Mouse (Mus musculus) ZHBTc4 (cell line): ENCODE data around the gene Acsbg2.

Experiments used
- DNase-seq: peaks from one replicate; pipeline ENCODE4 v3.0.0-alpha.2; 2011; ENCODE audit warnings: low read depth, low spot score

Gene Acsbg2

DNA sequence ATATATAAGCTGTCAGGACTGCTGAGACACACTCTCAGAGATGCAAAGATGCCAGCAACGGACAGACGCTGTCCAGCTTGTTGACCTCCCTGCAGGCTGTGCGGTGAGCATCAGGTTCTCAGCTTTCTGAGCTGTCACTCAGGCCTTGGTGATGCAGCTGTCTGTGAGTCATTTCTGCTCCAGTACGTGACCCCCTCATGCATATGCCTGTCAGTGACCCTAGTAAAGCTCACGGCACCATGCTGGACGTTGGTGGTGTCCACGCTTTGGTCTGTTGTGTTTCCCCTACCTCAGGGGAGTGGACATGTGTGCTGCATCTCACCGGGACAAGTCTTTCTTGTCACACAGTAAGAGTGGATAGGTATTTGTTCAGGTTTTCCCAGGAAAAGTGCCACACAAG is 2.5 kb downstream of the Acsbg2 start:
- no peak for DNase-seq

DNA sequence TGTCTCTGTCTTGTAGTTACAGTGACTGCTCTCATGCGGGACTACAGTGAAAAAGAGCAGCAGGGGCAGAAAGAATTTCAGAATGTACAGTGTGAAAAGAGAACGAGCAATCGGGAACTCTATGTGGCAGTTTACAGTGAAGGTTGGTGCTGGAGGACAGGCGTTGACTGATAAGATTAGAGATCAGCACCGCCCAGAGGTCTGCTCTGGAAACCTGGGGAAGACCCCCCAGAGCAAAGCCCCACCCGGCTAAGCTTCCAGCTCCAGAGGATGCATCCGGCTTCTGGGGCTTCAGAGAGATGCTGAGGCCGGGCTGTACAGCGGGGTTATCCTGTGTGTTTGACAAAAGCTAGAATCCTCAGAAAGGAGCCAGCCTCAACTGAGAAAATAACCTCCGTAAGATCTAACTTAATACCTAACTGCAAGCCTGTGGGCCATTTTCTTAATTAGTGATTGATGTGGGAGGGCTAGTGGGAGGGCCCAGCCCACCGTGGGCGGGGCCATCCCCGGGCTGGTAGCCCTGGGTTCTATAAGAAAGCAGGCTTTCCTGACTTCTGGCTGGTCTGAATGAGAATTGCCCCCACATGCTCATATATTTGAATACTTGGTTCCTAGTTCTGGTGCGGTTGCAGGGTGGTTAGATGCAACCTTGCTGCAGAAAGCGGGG is 3.8 kb downstream of the Acsbg2 start:
- peak; percentile 75 for DNase-seq

DNA sequence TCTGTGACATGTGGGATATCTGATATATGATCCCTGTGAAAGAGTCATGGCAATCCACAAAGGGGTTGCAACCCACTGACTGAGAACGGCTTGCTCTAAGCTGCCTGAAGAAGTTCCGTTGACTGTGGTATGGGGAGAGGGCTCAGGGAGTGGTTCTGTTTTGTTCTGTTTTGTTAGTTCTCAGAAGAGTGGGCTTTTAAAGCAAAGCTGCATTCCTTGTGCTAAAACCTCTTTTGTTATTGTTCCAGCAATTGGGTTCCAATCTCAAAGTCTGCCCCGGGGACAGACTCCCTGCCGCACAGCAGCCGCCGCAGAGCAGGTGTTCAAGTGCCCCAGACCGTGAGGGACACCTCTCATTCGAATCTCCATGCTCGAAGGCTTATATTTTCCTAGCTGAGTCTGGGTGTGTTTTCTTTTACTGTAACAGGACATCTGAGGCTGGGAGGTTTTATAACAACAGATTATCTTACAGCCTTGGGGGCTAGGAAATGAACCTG is 4.7 kb downstream of the Acsbg2 start:
- peak; percentile 86 for DNase-seq

DNA sequence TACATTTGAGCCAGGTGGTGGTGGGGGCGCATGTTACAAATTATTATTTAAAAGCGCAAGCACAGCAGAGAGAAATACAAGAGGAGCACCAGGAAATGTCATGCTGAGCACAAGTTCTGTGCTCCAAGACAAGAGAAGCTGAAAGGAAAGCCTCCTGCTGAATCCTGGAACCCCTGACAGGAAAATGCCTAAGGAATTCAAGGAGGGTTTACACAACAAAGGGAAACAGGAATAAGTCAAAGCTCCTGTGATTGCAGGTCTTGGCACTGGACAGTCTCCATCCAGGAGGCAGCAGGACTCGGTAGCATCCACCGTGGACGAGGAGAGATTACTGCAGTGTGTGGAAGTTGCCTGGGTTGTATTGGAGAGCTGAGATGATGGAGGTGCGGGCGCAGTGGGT is 8.2 kb downstream of the Acsbg2 start:
- DNase-seq: peak; percentile 52

DNA sequence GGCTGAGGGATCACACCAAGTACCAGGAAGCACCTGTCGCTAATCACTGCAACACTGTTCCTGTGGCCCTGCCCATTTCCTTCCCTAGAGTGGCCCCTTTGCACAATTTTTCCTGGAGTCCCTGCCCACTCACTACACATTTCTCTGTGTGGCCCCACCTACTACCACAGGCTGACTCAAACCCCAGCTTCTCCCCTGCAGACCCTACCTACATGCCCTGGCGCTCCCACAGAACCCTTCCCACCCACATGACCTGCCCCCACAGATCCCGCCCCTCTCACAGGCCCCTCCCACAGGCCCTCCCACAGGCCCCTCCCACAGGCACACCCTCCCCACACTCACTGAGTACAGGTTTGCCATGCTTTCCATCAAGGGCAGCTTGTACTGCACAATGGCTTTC is 13.1 kb downstream of the Acsbg2 start:
- peak; percentile 91 for DNase-seq

DNA sequence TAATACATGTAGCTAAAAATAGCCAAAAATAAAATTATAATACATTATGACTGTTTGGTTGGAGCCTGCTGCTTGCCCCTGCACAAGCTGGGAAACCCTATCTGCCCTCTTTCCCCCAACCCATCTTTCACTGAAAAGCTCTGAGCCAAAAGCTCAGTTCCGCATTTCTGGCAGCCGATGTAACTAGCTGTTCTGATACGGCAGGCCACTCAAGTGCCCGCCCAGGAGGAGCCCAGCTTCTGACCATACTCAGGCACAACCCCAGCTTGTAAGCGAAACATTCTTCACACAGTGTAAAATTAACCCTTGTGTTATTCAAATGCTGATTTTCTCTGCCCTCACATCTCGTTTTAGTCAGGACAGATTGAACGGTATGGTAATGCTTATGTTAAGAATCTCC is 15.3 kb downstream of the Acsbg2 start:
- DNase-seq: no peak

DNA sequence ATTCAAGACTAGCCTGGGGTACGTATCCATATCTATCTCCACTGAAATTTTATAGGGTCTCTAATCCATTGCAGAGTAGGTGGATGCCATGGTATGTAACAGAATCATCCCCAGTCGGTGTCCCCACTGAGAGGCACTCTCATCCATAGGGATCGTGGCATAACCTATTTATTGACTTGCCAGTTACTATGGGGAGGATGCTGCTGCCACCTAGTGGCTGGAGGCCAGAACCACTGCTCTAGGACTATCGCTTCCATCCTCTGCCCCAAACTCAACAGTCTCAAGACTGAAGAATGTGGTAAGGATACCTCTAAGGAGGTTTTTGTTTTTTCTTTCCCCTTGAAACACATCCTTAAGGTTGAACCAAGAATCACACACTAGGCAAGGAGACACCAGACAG is 16.0 kb downstream of the Acsbg2 start:
- peak; percentile 92 for DNase-seq

DNA sequence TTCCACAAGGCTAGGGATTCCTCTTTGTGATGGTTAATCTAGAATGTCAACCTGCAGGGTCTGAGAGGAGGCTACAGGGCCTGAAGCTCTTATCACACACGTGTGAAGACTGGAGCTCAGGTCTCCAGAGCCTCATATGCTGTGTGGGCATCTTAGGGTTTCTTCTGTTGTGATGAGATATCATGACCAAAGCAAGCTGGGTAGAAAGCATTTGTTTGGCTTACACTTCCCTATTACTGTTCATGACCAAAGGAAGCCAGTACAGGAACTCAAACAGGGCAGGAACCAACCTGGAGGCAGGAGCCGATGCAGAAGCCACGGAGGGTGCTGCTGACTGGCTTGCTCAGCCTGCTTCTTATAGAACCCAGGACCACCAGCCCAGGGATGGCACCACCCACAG is 18.8 kb downstream of the Acsbg2 start:
- DNase-seq: no peak

DNA sequence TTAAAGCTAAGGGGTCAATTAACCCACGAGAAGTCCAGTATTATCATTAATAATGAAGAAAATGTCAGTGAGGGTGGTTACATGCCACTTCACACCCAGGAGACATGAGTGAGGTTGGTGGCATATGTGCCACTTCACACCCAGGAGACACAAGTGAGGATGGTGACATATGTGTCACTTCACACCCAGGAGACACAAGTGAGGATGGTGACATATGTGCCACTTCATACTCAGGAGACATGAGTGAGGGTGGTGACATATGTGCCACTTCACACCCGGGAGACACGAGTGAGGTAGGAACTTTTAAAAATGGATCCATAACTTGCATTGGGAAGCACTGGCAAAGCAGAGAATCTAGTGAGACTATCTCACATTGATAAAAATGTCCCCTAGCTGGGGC is 23.1 kb downstream of the Acsbg2 start:
- DNase-seq: no peak

DNA sequence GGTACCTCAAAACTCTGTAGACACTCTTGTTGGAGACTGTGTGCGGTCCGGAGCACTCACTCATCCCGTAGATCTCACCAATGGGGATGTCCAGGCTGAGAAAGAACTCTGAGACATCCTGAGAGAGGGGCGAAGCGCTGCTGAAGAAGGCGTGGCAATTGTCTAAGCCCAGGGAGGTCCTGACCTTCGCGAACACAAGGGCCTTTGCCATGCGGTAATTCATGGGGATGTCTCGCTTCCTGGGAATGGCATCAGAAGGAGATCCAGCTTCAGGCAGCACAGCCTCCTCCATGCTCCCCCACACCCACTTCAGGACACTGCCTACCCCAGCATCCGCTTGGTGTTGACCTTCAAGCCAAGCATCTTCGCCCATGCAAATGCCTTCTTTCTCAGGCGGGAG is 24.5 kb downstream of the Acsbg2 start:
- DNase-seq: peak; percentile 56

DNA sequence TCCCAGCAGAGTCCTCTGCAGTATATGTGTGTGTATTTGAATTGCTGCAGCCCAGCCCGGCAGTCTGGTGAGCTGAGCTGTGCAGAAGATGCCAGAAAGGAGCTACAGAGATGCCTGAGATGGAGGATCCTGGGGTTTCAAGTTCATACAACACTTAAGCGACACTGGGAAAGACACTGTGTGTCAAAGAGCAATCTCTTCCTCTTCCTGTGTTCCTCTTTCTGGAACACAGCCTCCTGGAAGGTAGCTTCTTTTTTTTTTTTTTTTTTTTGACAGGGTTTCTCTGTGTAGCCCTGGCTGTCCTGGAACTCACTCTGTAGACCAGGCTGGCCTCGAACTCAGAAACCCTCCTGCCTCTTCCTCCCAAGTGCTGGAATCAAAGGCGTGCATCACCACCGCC is 25.5 kb downstream of the Acsbg2 start:
- DNase-seq: no peak

DNA sequence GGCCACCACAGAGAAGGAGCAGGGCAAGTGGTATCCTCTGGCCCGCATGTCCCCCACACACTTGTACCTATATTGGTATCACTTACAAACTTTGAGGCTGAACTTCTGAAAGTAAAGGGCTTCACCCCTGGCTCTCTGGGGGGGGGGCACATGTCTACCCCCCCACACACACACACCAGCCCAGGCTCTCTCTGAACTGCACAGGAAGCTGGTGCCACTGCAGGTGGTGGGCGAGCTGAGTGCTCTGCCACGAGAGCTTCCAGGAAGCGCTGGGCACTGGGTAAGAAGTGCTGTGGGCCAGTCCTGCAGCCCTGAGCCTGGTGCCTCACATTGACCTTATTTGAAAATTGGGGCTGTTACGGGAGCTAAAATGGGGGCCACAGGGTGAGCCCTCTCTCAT is 30.6 kb downstream of the Acsbg2 start:
- no peak for DNase-seq

DNA sequence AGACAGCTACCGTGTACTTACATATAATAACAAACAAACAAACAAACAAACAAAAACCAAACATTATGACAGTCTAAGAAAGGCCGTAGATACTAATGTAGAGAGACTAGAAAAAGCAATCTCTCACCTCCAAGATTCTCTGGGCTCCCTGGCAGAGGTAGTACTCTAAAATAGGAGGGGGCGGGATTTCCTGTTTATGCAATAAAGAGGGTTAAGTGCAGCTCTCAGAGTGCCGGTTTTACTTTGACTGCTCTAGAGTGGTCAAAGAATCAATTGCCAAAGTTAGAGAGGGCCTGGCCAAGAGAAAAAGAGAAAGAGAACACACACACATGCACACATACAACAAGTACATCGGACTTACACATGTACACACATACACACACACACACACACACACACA is 32.1 kb downstream of the Acsbg2 start:
- DNase-seq: no peak

DNA sequence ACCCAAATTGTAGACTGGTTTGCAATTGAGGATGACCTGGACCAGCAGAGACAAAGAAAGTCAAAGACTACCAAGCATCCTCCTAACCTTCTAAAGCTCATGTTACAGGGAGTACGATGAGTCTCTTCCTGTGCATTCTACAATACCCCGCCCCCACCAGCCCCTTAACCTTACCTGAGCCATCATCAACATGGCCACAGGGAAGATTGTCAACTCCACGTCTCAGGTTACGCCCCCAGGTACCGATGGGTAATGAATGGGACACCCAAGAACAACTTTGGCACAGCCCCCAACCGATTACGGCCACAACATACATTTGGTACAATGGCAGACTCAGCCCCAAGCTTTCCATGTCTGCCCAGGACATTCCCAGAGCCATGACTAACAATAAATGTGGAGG is 33.7 kb downstream of the Acsbg2 start:
- DNase-seq: no peak

DNA sequence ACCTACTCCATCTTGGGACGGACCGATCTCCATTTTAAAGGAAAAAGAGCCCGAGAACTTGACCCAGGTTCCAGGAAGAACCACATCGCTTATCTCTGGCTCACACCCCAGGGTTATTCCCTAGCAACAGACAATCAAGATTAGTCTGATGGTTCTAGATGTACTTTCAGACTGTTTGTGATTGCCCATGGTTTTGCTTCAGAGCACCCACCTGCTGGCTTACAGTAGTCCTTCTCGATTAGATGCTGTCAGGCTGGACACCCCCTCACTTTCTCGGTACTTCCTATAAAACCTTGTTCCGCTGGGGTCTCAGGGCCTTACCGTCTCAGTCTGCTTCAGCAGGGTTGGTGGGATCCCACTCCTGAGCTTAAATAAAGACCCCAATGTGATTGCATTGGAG is 37.9 kb downstream of the Acsbg2 start:
- no peak for DNase-seq

DNA sequence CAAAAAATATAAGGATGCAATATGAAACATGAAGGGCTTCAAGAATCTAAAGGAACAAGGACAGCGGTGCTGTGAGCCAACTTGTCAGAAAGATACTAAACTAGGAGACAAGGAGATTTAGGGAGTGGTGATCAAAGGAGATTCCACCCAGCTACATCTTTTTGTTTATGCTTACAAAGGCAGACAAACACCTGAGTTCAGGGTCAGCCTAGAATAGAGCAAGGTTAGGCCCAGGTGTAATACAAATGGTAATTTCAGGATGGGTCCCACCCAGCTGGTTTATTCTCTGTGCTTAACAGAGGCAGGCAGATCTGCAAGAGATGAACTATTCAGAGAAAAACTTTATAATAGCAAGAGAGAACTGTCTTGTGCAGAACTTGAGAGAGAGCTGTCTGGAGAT is 40.9 kb downstream of the Acsbg2 start:
- DNase-seq: peak; percentile 91

DNA sequence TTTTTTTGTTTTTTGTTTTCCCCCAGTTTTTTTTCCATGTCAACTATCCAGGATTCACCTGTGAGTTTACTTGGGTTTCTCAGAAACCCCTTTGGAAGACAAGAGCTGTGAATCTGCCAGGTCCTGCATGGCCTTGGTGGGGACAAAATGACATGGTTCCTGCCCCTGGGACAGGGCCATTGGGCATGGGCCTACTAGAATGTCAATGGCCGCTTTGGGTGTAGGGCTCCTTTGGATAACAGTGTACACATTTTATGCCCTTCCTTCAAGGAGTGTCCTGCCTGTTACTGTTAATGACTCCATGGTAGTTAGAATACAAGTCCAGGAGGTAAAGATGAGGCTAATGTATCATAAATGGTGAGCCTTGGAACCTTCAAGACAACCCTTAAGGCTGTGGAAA is 41.3 kb downstream of the Acsbg2 start:
- DNase-seq: no peak

DNA sequence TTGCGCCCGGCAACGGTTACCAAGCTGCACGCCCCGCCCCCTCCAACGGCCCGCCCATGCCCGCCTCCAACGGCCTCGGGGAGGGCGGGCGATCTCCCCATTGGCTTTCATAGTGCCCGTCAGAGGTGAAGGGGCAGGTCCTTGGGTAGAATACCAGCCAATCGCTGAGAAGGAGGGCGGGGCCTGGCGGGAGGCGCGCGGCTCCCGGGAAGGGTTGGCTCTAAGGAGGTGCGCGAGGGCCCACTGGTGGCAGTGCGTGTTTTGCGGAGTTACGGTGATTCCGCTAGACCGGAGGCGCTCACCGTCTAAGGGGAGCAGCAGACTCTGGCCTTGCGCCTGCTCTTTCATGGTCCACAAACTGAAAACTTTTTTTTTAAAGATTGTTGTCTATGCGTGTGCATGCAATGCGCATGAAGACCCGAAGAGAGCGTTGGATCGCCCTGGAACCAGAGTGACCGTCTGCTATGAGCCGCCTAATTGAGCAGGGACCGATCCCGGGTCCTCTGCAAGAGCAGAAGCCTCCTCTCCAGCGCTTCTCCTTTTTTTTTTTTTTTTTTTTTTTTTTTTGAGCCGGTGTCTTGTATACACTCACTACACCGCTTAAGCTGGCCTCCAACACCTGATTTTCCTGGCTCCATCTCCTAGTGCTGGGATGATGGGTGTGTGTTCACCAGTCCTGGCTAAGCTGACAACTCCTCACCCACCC is 43.0 kb downstream of the Acsbg2 start:
- DNase-seq: peak; percentile 99

DNA sequence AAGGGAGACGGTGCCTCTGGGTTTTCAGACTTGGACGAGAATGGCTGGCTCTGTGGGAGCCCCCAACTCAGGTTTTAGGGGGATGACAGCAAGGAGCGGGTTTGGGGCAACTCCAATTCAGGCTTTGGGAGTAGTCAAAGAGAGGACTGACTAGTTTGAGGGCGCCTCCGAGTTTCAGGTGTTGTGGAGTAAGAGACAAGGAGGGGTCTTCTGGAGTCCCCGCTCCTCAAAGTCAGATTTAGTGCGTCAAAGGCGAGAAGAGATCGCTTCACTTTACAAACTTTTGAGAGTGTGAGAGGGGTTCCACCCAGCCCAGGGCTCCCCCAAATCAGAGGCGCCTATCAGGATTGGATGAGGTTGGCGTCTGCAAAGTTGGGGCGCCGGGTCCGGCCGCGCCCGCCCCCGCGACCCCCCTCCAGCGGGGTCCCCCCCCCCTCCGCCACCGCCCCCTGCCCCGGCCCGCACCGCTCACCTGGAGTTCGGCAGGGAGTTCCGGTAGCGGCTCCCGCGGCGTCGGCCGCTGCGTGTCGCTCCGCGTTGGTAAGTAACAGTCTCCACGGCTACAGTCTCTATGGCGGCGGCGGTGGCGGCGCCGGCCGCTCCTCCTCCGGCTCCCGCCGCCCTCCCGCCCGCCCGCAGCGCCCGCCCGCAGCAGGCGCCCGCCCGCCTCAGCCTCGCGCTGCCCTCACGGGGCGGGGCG is 43.7 kb downstream of the Acsbg2 start, which contains the start of gene Rfx2:
Gene Rfx2 (minus strand): TSS at position 603 of the 700 bp plus-strand sequence.
- DNase-seq: no peak

DNA sequence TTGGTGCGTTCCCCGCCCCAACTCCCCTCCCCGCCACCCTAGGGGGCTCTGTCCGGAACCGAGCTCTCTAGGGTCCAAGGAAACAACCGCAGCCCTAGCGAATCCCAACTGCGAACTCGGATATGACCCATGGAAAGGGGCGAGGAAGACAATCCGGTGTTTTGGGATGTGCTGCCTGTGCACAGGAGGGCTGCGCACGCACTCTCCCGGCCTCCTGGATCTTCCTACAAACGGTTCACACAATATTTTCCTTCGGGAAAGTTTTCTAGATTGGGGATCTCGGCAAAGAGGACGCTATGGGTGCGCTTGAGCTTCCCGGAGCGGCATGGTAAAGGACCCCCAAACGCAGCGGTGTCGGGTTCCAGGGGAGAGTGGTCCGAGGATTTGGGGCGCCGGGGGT is 44.5 kb downstream of the Acsbg2 start:
- peak; percentile 65 for DNase-seq

DNA sequence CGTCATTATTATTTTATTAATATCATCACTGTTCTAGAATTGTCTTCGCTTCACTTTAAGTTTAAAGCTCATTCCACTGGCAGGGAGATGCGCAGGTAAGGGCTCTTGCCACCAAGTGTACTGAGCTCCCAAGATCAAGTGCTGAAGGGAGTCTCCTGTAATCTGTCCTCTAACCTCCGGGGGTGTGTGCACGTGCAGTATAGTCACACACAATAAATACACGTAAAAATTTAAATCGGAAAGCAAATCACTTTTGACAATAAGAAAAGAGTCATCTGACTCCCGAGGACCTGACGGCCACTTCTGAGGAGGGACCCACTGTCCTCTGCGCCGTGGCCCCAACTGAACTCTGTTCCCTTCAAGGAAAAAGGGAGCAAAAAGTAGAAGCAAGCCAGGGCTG is 45.1 kb downstream of the Acsbg2 start:
- DNase-seq: no peak

DNA sequence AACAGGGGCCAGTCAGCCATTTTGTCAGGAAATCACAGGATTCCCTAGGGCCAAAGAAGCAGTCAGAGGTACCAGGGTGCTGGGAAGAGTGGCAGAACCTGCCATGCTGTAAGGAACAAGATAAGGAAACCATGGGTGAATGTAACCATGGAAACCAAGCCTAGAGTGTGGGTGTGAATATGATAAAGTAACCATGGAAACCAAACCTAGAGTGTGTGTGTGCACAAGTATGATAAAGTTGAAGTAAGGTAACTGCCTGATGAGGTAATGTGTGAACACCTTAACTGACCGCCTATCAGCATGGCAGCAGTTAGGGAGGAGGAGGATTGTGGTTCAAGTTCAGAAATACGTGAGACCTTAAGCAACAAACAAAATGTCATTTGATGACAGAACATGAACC is 47.5 kb downstream of the Acsbg2 start:
- no peak for DNase-seq

DNA sequence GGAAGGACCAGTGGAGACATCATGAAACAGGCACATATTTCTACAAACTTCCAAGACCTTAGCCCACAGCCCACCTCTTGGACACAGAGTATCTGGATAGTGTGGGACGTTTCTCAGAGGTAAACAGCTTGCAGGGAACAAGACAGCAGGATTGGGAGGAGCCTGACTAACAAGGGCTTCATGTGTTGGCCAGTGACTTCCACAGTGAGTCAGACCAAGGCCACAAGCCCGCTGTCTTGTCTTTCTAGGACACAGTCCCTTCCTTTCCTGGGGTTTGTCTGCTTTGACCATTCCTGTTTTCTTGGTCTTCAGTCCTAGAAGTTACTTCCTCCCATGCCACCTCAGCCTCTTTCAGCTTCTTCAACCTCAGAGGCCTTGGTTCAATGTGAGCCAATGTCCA is 50.9 kb downstream of the Acsbg2 start:
- DNase-seq: no peak
